Mouse (Mus musculus): ENCODE results near the gene Iqgap1. TPM values are rescaled to one million over a fixed set of nuclear protein-coding genes. Genes with fewer than 3 reads are reported as not detected.
A peak's percentile ranks its signal among the peaks of the same experiment; 100 is the strongest.

The Iqgap1 gene
- polyA plus RNA-seq, 1 experiment: 112 TPM

DNA sequence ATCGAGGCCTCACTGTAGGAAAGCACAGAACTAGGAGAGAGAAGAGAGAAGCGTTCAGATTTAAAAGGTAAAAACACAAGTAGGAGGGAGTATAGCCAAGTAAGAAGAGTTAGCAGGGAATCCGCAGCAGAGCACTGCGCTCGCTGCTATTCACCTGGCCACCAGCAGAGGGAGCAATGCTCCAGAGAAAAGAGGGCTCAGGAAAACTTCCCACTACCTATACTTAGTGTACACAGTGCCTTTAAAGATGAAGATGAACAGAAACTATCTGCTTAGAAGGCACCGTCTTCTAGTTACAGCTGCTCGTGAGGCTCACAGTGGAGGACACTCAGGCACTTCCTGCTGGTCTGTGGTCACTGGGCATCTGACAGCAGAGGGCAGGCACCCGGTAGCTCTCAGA, 96.1 kb downstream of the Iqgap1 start:
- TF ChIP-seq POLR2A (IDR thresholded peaks at IDR 0.05; ENCODE audit: control insufficient read depth, extremely low read depth, insufficient read depth, low read length, poor library complexity) (no peak), CTCF (IDR thresholded peaks at IDR 0.05; ENCODE audit: borderline replicate concordance, control insufficient read depth, extremely low read depth, insufficient read depth, low read length, poor library complexity) (peak; percentile 76; the same call in 1 of the 2 replicates)
- peaks cover 73% of the 10 kb centered on the region for H3K36me3 ChIP-seq (ENCODE audit: control insufficient read depth, insufficient read depth, low read length)
- WGBS: 36% methylated on average over 8 of the region's 8 CpGs
- no peaks in the 10 kb centered on the region for H3K4me1 ChIP-seq (replicated peaks; ENCODE audit: control insufficient read depth, insufficient read depth, low read length)
- no peak overlapping the region for H3K4me3 ChIP-seq (ENCODE audit: control insufficient read depth, insufficient read depth, low read length)
- H3K27ac ChIP-seq (ENCODE audit: control insufficient read depth, insufficient read depth, low read length): no peak overlapping the region
- no peaks in the 10 kb centered on the region for H3K27me3 ChIP-seq (ENCODE audit: control insufficient read depth, insufficient read depth, low read length)
- peak; percentile 77 for DNase-seq

- no peak overlapping the region for H3K27ac ChIP-seq (ENCODE audit: control insufficient read depth, insufficient read depth, low read length)
- no peaks in the 10 kb centered on the region for H3K27me3 ChIP-seq (ENCODE audit: control insufficient read depth, insufficient read depth, low read length)
- H3K36me3 ChIP-seq (ENCODE audit: control insufficient read depth, insufficient read depth, low read length): peaks cover 69% of the 10 kb centered on the region
- no peak overlapping the region for H3K4me3 ChIP-seq (ENCODE audit: control insufficient read depth, insufficient read depth, low read length)
- WGBS: 95% methylated on average over 9 of the region's 9 CpGs
- no peak for DNase-seq
- no peak for TF ChIP-seq CTCF (IDR thresholded peaks at IDR 0.05; ENCODE audit: borderline replicate concordance, control insufficient read depth, extremely low read depth, insufficient read depth, low read length, poor library complexity)
- TF ChIP-seq POLR2A (IDR thresholded peaks at IDR 0.05; ENCODE audit: control insufficient read depth, extremely low read depth, insufficient read depth, low read length, poor library complexity): no peak
- H3K4me1 ChIP-seq (replicated peaks; ENCODE audit: control insufficient read depth, insufficient read depth, low read length): peaks cover 16% of the 10 kb centered on the region
Observed at GRCm38 (mm10) chr7:80721041-80721440, 104.7 kb downstream of the Iqgap1 start.

- Histone ChIP-seq H3K4me1 (replicated peaks; ENCODE audit: control insufficient read depth, insufficient read depth, low read length) (peaks cover 16% of the 10 kb centered on the region), H3K4me3 (ENCODE audit: control insufficient read depth, insufficient read depth, low read length) (no peak overlapping the region), H3K27ac (ENCODE audit: control insufficient read depth, insufficient read depth, low read length) (no peak overlapping the region), H3K36me3 (ENCODE audit: control insufficient read depth, insufficient read depth, low read length) (peaks cover 69% of the 10 kb centered on the region), H3K27me3 (ENCODE audit: control insufficient read depth, insufficient read depth, low read length) (no peaks in the 10 kb centered on the region)
- TF ChIP-seq CTCF (IDR thresholded peaks at IDR 0.05; ENCODE audit: borderline replicate concordance, control insufficient read depth, extremely low read depth, insufficient read depth, low read length, poor library complexity) (no peak), POLR2A (IDR thresholded peaks at IDR 0.05; ENCODE audit: control insufficient read depth, extremely low read depth, insufficient read depth, low read length, poor library complexity) (no peak)
- 98% methylated on average over 7 of the region's 7 CpGs for WGBS
- no peak for DNase-seq
Observed at GRCm38 (mm10) chr7:80719582-80719981, 106.2 kb downstream of the Iqgap1 start.

- DNase-seq: no peak
- H3K4me1 ChIP-seq (replicated peaks; ENCODE audit: control insufficient read depth, insufficient read depth, low read length): peaks cover 16% of the 10 kb centered on the region
- H3K27me3 ChIP-seq (ENCODE audit: control insufficient read depth, insufficient read depth, low read length): no peaks in the 10 kb centered on the region
- TF ChIP-seq POLR2A (IDR thresholded peaks at IDR 0.05; ENCODE audit: control insufficient read depth, extremely low read depth, insufficient read depth, low read length, poor library complexity): no peak
- no peak for TF ChIP-seq CTCF (IDR thresholded peaks at IDR 0.05; ENCODE audit: borderline replicate concordance, control insufficient read depth, extremely low read depth, insufficient read depth, low read length, poor library complexity)
- no peak overlapping the region for H3K4me3 ChIP-seq (ENCODE audit: control insufficient read depth, insufficient read depth, low read length)
- peaks cover 66% of the 10 kb centered on the region for H3K36me3 ChIP-seq (ENCODE audit: control insufficient read depth, insufficient read depth, low read length)
- WGBS: 87% methylated on average over 2 of the region's 2 CpGs
- H3K27ac ChIP-seq (ENCODE audit: control insufficient read depth, insufficient read depth, low read length): peak overlapping the region; percentile 65
Observed at GRCm38 (mm10) chr7:80719038-80719437, 106.7 kb downstream of the Iqgap1 start.

GRCm38 (mm10) chr7:80718471-80718870, 107.3 kb downstream of the Iqgap1 start:
- H3K27ac ChIP-seq (ENCODE audit: control insufficient read depth, insufficient read depth, low read length): peak overlapping the region; percentile 59
- H3K4me3 ChIP-seq (ENCODE audit: control insufficient read depth, insufficient read depth, low read length): no peak overlapping the region
- H3K4me1 ChIP-seq (replicated peaks; ENCODE audit: control insufficient read depth, insufficient read depth, low read length): peaks cover 16% of the 10 kb centered on the region
- H3K36me3 ChIP-seq (ENCODE audit: control insufficient read depth, insufficient read depth, low read length): peaks cover 66% of the 10 kb centered on the region
- H3K27me3 ChIP-seq (ENCODE audit: control insufficient read depth, insufficient read depth, low read length): no peaks in the 10 kb centered on the region
- WGBS: 12% methylated on average over 8 of the region's 8 CpGs
- TF ChIP-seq CTCF (IDR thresholded peaks at IDR 0.05; ENCODE audit: borderline replicate concordance, control insufficient read depth, extremely low read depth, insufficient read depth, low read length, poor library complexity) (no peak), POLR2A (IDR thresholded peaks at IDR 0.05; ENCODE audit: control insufficient read depth, extremely low read depth, insufficient read depth, low read length, poor library complexity) (0 out of 2 replicates have a peak, but pooled peaks have one; percentile 26)
- DNase-seq: peak; percentile 68

DNA sequence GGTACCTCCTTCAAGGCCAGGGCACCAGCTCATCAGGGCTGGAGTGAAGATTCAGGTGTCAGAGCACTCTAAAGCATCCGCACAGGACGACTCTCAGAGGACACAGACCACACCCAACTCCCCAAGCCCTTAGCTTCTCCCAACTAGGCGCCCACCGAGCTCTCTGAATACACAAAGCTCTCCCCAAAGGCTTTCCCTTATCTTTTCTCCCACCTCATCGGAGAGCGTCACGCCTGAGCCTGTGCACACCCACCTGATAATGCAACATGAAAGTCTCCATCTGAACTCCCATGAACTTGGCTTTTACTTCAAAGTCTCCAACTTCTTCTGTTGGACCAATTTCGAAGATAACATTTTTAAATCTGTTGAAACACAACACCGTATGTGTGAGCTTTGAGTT, 109.0 kb downstream of the Iqgap1 start:
- Histone ChIP-seq H3K36me3 (ENCODE audit: control insufficient read depth, insufficient read depth, low read length) (peaks cover 65% of the 10 kb centered on the region), H3K27ac (ENCODE audit: control insufficient read depth, insufficient read depth, low read length) (no peak overlapping the region), H3K4me1 (replicated peaks; ENCODE audit: control insufficient read depth, insufficient read depth, low read length) (peaks cover 16% of the 10 kb centered on the region), H3K27me3 (ENCODE audit: control insufficient read depth, insufficient read depth, low read length) (no peaks in the 10 kb centered on the region), H3K4me3 (ENCODE audit: control insufficient read depth, insufficient read depth, low read length) (no peak overlapping the region)
- TF ChIP-seq CTCF (IDR thresholded peaks at IDR 0.05; ENCODE audit: borderline replicate concordance, control insufficient read depth, extremely low read depth, insufficient read depth, low read length, poor library complexity) (no peak), POLR2A (IDR thresholded peaks at IDR 0.05; ENCODE audit: control insufficient read depth, extremely low read depth, insufficient read depth, low read length, poor library complexity) (no peak)
- WGBS: 97% methylated on average over 9 of the region's 9 CpGs
- DNase-seq: no peak

GRCm38 (mm10) chr7:80715306-80715705, 110.5 kb downstream of the Iqgap1 start:
- Histone ChIP-seq H3K36me3 (ENCODE audit: control insufficient read depth, insufficient read depth, low read length) (peaks cover 53% of the 10 kb centered on the region), H3K4me3 (ENCODE audit: control insufficient read depth, insufficient read depth, low read length) (no peak overlapping the region), H3K27me3 (ENCODE audit: control insufficient read depth, insufficient read depth, low read length) (no peaks in the 10 kb centered on the region), H3K4me1 (replicated peaks; ENCODE audit: control insufficient read depth, insufficient read depth, low read length) (peaks cover 16% of the 10 kb centered on the region), H3K27ac (ENCODE audit: control insufficient read depth, insufficient read depth, low read length) (no peak overlapping the region)
- DNase-seq: no peak
- 97% methylated on average over 7 of the region's 7 CpGs for WGBS
- TF ChIP-seq CTCF (IDR thresholded peaks at IDR 0.05; ENCODE audit: borderline replicate concordance, control insufficient read depth, extremely low read depth, insufficient read depth, low read length, poor library complexity) (no peak), POLR2A (IDR thresholded peaks at IDR 0.05; ENCODE audit: control insufficient read depth, extremely low read depth, insufficient read depth, low read length, poor library complexity) (no peak)
